Mouse (Mus musculus) CH12.LX (cell line): ENCODE measurements around the gene Zfp286. TPM values are rescaled to one million over a fixed set of nuclear protein-coding genes. Genes with fewer than 3 reads are reported as not detected.

ENCODE experiments used
- DNase-seq: peaks from one replicate; pipeline ENCODE4 v3.0.0-alpha.2; 2013; ENCODE audit errors: extremely low read depth
- H3K27ac ChIP-seq: 2 replicates; pipeline ENCODE4 v1.5.1; 2012; ENCODE audit warnings: low read depth, mild to moderate bottlenecking, control low read depth, moderate library complexity; ENCODE audit not compliant: insufficient read depth
- H3K27me3 ChIP-seq: replicated peaks from 2 replicates; pipeline ENCODE3; 2012; ENCODE audit warnings: inconsistent platforms
- H3K36me3 ChIP-seq, 2 experiments: replicated peaks in 1 of 2; 2 replicates each; pipeline versions ENCODE3 to v1.6.1; 2012; ENCODE audit warnings: inconsistent platforms in 1 of 2, low read length in 1 of 2, mild to moderate bottlenecking in 1 of 2, mixed read lengths in 1 of 2, moderate library complexity in 1 of 2; ENCODE audit not compliant: control insufficient read depth in 1 of 2, insufficient read depth in 1 of 2
- H3K4me1 ChIP-seq, 2 experiments: 2 replicates each; pipeline ENCODE4 v1.6.1; 2012; ENCODE audit warnings: inconsistent platforms in 1 of 2, moderate library complexity in 1 of 2; ENCODE audit not compliant: insufficient read depth in 2 of 2, control insufficient read depth in 1 of 2
- H3K4me2 ChIP-seq: 2 replicates; pipeline ENCODE4 v1.6.1; 2012; ENCODE audit warnings: low read depth, mild to moderate bottlenecking, control low read depth; ENCODE audit not compliant: poor library complexity, insufficient read depth, severe bottlenecking
- H3K4me3 ChIP-seq, 3 experiments: fragments of 150-350 bp in 1 of 3; sonication (generic) in 1 of 3; replicated peaks in 1 of 3; 2 replicates each; pipeline versions ENCODE3 to v1.5.1; 2011 to 2012; ENCODE audit warnings: low read depth in 2 of 3, low read length in 2 of 3, mild to moderate bottlenecking in 2 of 3, moderate library complexity in 2 of 3, control low read depth in 1 of 3, improper control_type of control experiment in 1 of 3, inconsistent platforms in 1 of 3, mixed read lengths in 1 of 3; ENCODE audit not compliant: poor library complexity in 1 of 3
- H3K79me2 ChIP-seq: replicated peaks from 2 replicates; pipeline ENCODE4 v1.6.1; 2012; ENCODE audit warnings: mild to moderate bottlenecking, moderate library complexity; ENCODE audit not compliant: control insufficient read depth, poor library complexity, insufficient read depth, severe bottlenecking; ENCODE audit errors: extremely low read depth
- H3K9ac ChIP-seq: 2 replicates; pipeline ENCODE4 v1.6.1; 2012; ENCODE audit warnings: low read depth, mild to moderate bottlenecking, control low read depth, moderate library complexity; ENCODE audit not compliant: insufficient read depth
- H3K9me3 ChIP-seq: replicated peaks from 2 replicates; pipeline ENCODE3; 2012; ENCODE audit warnings: low read length, inconsistent platforms, mixed read lengths
- CHD1 ChIP-seq: IDR thresholded peaks from 2 replicates; pipeline ENCODE4 v1.6.1; 2012; ENCODE audit warnings: low read depth, low read length, improper control_type of control experiment, inconsistent platforms
- CHD2 ChIP-seq: IDR thresholded peaks from 2 replicates; pipeline ENCODE4 v1.6.1; 2011; ENCODE audit warnings: low read length, improper control_type of control experiment
- GABPA ChIP-seq: IDR thresholded peaks from 2 replicates; pipeline ENCODE4 v1.6.1; 2012; ENCODE audit warnings: low read depth, low read length, improper control_type of control experiment, inconsistent platforms; ENCODE audit not compliant: insufficient replicate concordance
- JUN ChIP-seq: IDR thresholded peaks from 2 replicates; pipeline ENCODE4 v1.6.1; 2011; ENCODE audit warnings: low read depth, mild to moderate bottlenecking, low read length, improper control_type of control experiment, moderate library complexity; ENCODE audit not compliant: insufficient read depth
- MEF2A ChIP-seq: IDR thresholded peaks from 2 replicates; pipeline ENCODE4 v1.6.1; 2014; ENCODE audit warnings: low read depth, mild to moderate bottlenecking, inconsistent platforms, low read length, improper control_type of control experiment, borderline replicate concordance
- MYC ChIP-seq: IDR thresholded peaks from 2 replicates; pipeline ENCODE4 v1.6.1; 2011; ENCODE audit warnings: low read depth, mild to moderate bottlenecking, improper control_type of control experiment, low read length
- NELFE ChIP-seq: IDR thresholded peaks from 2 replicates; pipeline ENCODE4 v1.6.1; 2011; ENCODE audit warnings: low read depth, low read length, improper control_type of control experiment
- POLR2A ChIP-seq: IDR thresholded peaks from 2 replicates; pipeline ENCODE4 v1.6.1; 2011; ENCODE audit warnings: low read depth, mild to moderate bottlenecking, improper control_type of control experiment, low read length
- POLR2AphosphoS2 ChIP-seq: IDR thresholded peaks from 2 replicates; pipeline ENCODE4 v1.6.1; 2011; ENCODE audit warnings: low read depth, low read length, improper control_type of control experiment
- RAD21 ChIP-seq: IDR thresholded peaks from 2 replicates; pipeline ENCODE4 v1.6.1; 2011; ENCODE audit warnings: low read depth, mild to moderate bottlenecking, low read length, improper control_type of control experiment, moderate library complexity
- RCOR1 ChIP-seq: conservative IDR thresholded peaks from 2 replicates; pipeline ENCODE4 v1.6.1; 2012; ENCODE audit warnings: low read depth, mild to moderate bottlenecking, inconsistent platforms, low read length, improper control_type of control experiment
- SMC3 ChIP-seq: IDR thresholded peaks from 2 replicates; pipeline ENCODE4 v1.6.1; 2011; ENCODE audit warnings: low read depth, low read length, improper control_type of control experiment
- TBP ChIP-seq: conservative IDR thresholded peaks from 2 replicates; pipeline ENCODE4 v1.6.1; 2011; ENCODE audit warnings: low read depth, low read length, improper control_type of control experiment
- TCF12 ChIP-seq: IDR thresholded peaks from 2 replicates; pipeline ENCODE4 v1.6.1; 2014; ENCODE audit warnings: low read depth, mild to moderate bottlenecking, inconsistent platforms, low read length, improper control_type of control experiment
- USF1 ChIP-seq: IDR thresholded peaks from 2 replicates; pipeline ENCODE4 v1.6.1; 2014; ENCODE audit warnings: low read depth, mild to moderate bottlenecking, inconsistent platforms, low read length, improper control_type of control experiment
- ZNF384 ChIP-seq: IDR thresholded peaks from 2 replicates; pipeline ENCODE4 v1.6.1; 2012; ENCODE audit warnings: low read depth, low read length, improper control_type of control experiment, inconsistent platforms
- dilution Hi-C: fragments of 300-500 bp; cut with MboI; formaldehyde crosslinking; loops from 2 replicates; pipeline ENCODE4 v1.14.3; 2020; ENCODE audit warnings: low sequenced_read_pairs; ENCODE audit not compliant: extremely low pct_unique_long_range_greater_than_20kb, extremely low pct_ligation_motif_present
- in situ Hi-C: fragments of 300-500 bp; cut with MboI; formaldehyde crosslinking; loops from 3 replicates; pipeline ENCODE4 v1.14.3; 2019; ENCODE audit warnings: low sequenced_read_pairs, low pct_ligation_motif_present, low pct_unique_long_range_greater_than_20kb, mixed read lengths
- polyA plus RNA-seq: library from polyadenylated mRNA; unstranded; fragments of >175 nt; gene quantifications from 2 replicates; pipeline ENCODE4 v1.2.1, GENCODE M21; 2012; ENCODE audit warnings: low read depth; ENCODE audit not compliant: insufficient read length
- total RNA-seq, 2 experiments: library from RNA; depleted of rRNA; stranded (reverse); fragments of 300-350 nt in 1 of 2; fragments of >200 nt in 1 of 2; gene quantifications; 2 replicates each; pipeline ENCODE4 v1.2.3; 2012 to 2014

Gene Zfp286
- total and polyA plus RNA-seq, 3 experiments, result not detected

GRCm38 (mm10) chr11:62760755-62761457 is 28.4 kb downstream of the Zfp286 start:
- dilution Hi-C loops (no loop called here), in situ Hi-C loops (no loop called here)
- Histone ChIP-seq H3K27me3 (peaks cover 19% of the 10 kb centered on the region), H3K9me3 (peaks cover 3% of the 10 kb centered on the region), H3K9ac (no peak overlapping the region), H3K79me2 (no peaks in the 10 kb centered on the region), H3K4me3 (no peak overlapping the region), H3K4me1 (peaks cover 3 to 14% of the 10 kb centered on the region in 2 experiments; a peak in 3 of 4 replicates), H3K36me3 (no peaks in the 10 kb centered on the region), H3K4me2 (no peak overlapping the region), H3K27ac (no peak overlapping the region)
- no peak for DNase-seq
- TF ChIP-seq CHD2, result no peak

- no peaks in the 10 kb centered on the region for H3K79me2 ChIP-seq
- in situ Hi-C loops (loop anchor here (5.0 kb wide), 3 partner anchors 44 to 374 kb away; partner anchors contain the start of gene Fbxw10), dilution Hi-C loops (no loop called here)
- H3K27ac ChIP-seq, result no peak overlapping the region
- TF ChIP-seq CHD2, result no peak
- TF ChIP-seq CHD1, result no peak
- TF ChIP-seq SMC3, result no peak
- no peak for TF ChIP-seq GABPA
- peaks cover 21% of the 10 kb centered on the region for H3K27me3 ChIP-seq
- no peaks in the 10 kb centered on the region for H3K36me3 ChIP-seq
- peaks cover 0 to 14% of the 10 kb centered on the region in 2 experiments; a peak in 3 of 4 replicates for H3K4me1 ChIP-seq
- H3K4me3 ChIP-seq, result no peak overlapping the region
- H3K9ac ChIP-seq, result no peak overlapping the region
- H3K4me2 ChIP-seq, result no peak overlapping the region
- H3K9me3 ChIP-seq, result no peaks in the 10 kb centered on the region
- DNase-seq, result no peak
These were observed 30.8 kb downstream of the Zfp286 start for GRCm38 (mm10) chr11:62758491-62758890.

- no peaks in the 10 kb centered on the region for H3K9me3 ChIP-seq
- no peaks in the 10 kb centered on the region for H3K79me2 ChIP-seq
- in situ Hi-C loops, result loop anchor here (5.0 kb wide), 3 partner anchors 44 to 374 kb away; partner anchors contain the start of gene Fbxw10
- H3K4me2 ChIP-seq, result no peak overlapping the region
- DNase-seq, result no peak
- H3K9ac ChIP-seq, result no peak overlapping the region
- TF ChIP-seq MYC (no peak), TCF12 (no peak), POLR2A (no peak), JUN (no peak), USF1 (no peak), NELFE (no peak), RAD21 (no peak), MEF2A (no peak), POLR2AphosphoS2 (no peak), TBP (no peak), RCOR1 (no peak), SMC3 (no peak), ZNF384 (no peak)
- H3K36me3 ChIP-seq, result no peaks in the 10 kb centered on the region
- H3K4me3 ChIP-seq, result no peak overlapping the region
- H3K4me1 ChIP-seq, result peaks cover 0 to 14% of the 10 kb centered on the region in 2 experiments; a peak in 3 of 4 replicates
- dilution Hi-C loops, result no loop called here
- H3K27ac ChIP-seq, result no peak overlapping the region
- H3K27me3 ChIP-seq, result peaks cover 24% of the 10 kb centered on the region
These were observed 31.4 kb downstream of the Zfp286 start for GRCm38 (mm10) chr11:62757906-62758305.
